Mouse (Mus musculus) cerebellum, adult (tissue): ENCODE measurements around the gene Sebox.
"Not testable (repeated sequence)": the region's sequence is repeated elsewhere in the genome, so short reads cannot be mapped to it uniquely, and the experiment has no call there.

Experiments
- ATAC-seq: cut with Nextera tagmentation; 2 replicates; pipeline ENCODE4 v1.9.2; 2017; ENCODE audit warnings: mild to moderate bottlenecking, moderate library complexity, mixed read lengths; ENCODE audit not compliant: insufficient number of reproducible peaks, low FRiP score, low TSS enrichment

Gene Sebox

DNA sequence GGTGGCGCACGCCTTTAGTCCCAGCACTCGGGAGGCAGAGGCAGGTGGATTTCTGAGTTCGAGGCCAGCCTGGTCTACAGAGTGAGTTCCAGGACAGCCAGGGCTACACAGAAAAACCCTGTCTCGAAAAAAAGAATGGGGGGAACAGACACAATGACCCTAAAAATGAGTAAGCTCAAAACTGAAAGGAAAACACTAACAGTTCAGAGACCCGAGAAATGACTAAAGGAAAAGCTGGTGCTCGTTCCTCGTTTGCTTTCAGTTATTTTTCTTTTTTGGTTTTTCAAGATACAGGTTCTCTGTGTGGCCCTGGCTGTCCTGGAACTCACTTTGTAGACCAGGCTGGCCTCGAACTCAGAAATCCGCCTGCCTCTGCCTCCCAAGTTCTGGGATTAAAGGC is 28.3 kb downstream of the Sebox start:
- ATAC-seq = not testable (repeated sequence)

- no peak for ATAC-seq
Observed at GRCm38 (mm10) chr11:78534516-78534915, 31.3 kb downstream of the Sebox start.

- ATAC-seq = peak; percentile 22; the same call in 1 of the 2 replicates
Observed at GRCm38 (mm10) chr11:78535376-78536079, 32.3 kb downstream of the Sebox start.

GRCm38 (mm10) chr11:78536080-78536689 is 32.9 kb downstream of the Sebox start, which contains the start of the genes Tnfaip1 and Ift20:
Gene Tnfaip1 (minus strand): TSS chr11:78536332.
Gene Ift20 (plus strand): TSS chr11:78536361.
- peak; percentile 96 for ATAC-seq

- no peak for ATAC-seq
Observed at GRCm38 (mm10) chr11:78536690-78537084, 33.4 kb downstream of the Sebox start.

DNA sequence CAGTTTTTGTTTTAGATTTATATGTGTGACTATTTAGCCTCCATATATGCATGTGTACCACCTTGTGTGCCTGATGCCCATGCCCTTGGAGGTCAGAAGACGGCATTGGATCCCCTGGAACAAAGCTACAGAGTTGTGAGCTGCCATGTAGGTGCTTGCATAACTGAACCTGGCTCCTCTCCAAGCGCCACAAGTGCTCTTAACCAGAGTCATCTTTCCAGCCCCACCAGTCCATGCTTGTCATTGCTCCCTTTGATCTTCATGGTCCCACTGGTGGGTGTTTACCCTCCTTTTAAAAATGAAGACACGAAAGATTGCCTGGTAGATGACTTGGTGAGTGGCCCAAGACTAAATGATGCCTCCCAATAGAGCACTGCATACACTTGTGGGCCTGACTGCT is 37.1 kb downstream of the Sebox start:
- ATAC-seq = no peak

GRCm38 (mm10) chr11:78544449-78545111 is 41.3 kb downstream of the Sebox start:
- ATAC-seq = no peak

- no peak for ATAC-seq
Observed at GRCm38 (mm10) chr11:78545181-78545580, 41.9 kb downstream of the Sebox start.

DNA sequence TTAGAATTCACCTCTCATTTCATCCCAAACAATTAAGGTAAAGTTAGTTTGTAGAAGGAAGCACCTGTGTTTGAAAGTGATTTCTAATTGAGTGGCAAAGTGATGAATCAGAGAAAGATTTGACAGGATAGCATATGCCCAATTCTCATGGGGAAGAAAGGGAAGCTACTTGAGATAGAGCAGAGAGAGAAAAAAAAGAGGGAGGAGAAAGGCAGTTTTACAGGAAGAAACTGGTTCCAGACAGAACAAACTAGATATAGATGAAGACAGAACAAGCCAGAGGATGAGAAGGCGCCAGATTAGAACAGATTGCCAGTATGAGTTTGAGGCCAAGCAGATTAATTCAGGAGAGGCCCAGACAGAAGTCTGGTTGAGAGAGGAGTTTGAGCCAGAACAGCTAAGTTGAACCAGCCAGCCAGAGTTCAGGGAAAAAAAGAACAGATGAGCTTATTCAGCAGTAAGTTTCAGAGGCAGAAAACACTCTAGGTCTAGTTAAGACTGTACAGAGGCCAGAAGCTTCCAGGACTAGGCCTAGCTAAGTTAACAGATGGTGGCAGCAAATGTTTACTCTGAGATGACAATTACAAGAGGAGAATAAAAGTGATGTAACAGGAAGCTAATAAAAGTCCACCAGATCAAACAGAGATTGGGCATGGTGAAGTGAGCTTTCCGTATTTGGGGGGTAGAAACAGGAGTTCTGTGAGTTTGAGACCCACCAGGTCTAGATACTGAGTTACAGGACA is 44.6 kb downstream of the Sebox start:
- no peak for ATAC-seq

DNA sequence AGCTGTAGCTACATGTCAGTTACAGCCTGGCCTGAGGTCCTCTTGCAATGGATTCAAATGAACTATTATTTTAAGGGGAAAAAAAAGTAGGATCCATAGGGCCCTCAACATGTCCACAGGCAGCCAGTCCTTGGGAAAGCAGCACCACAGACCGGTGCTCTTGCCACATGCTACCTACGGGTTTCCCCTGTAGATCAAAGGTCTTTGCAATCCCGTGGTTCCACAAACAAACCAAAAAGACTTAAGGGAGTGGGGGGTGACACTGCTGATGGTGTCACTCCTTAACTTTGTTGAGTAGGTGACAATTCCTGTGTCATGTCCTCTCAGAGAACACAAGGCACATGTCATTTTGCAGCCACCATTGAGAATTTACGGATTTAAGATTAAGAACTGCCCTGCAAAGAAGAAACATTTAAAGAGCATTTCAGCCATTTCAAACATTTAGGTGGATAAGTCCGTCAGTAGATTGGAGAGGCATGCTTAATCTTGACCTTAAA is 46.3 kb downstream of the Sebox start:
- ATAC-seq = no peak

DNA sequence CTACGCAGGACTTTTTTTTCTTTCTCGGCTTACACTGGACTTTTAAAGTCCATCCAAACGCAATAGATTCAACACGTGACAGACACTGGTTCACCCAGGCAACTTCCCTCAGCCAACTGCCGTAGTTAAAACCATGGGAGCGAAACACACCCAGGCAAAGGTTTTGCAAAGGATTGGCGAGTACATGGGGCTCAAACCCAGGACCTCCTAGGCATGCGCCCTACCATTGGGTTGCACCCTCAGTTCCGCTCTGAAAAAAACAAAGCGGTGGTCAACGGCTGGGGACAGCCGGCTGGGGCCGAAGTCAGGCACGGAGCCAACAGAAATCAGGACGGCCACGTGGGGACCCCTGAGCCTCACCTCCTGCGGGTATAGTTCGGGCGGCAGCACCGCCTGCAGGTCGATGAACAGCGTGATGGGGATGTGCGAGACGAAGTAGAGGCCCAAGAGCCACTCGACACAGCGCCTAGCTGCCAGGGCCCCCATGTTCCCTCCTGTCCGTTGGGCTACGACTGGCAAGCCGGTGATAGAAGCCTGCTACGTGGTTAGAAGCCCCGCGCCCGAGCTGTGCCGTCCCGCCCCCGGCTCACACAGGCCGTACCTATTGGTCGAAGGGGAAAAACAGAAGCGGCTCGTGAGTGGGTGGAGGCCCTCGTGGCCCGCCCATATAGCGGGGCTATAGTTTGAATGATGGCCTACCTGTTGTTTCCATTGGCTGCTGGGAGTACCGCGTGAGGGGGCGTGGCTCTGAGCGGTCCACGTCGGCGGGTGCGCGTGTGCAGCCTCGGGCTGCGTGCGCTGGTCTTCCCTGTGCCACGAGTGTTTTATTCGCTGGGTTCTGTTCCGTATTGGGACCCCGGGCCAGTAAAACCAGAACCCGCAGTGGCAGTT is 47.2 kb downstream of the Sebox start, which contains the start of gene Tmem97:
TSS of gene Tmem97 (minus strand) at position 610 of the 891 bp plus-strand sequence.
- ATAC-seq = peak; percentile 100

- 0 out of 2 replicates have a peak, but pooled peaks have one; percentile 11 for ATAC-seq
Observed at GRCm38 (mm10) chr11:78551059-78551398, 47.8 kb downstream of the Sebox start.
